Mouse (Mus musculus) hindbrain, postnatal 0 days (tissue): ENCODE measurements around the gene Zfp683. TPM values are rescaled to one million over a fixed set of nuclear protein-coding genes. Genes with fewer than 3 reads are reported as not detected.

Experiments
- ATAC-seq: fragments of 200-750 bp; cut with Nextera tagmentation; 2 replicates; pipeline ENCODE4 v1.8.0; 2017; ENCODE audit warnings: mild to moderate bottlenecking, moderate TSS enrichment, moderate library complexity
- DNase-seq: peaks from one replicate; pipeline ENCODE4 v3.0.0-alpha.2; 2015; ENCODE audit warnings: low spot score
- H3K27ac ChIP-seq: fragments of 300-500 bp; sonication (generic); 2 replicates; pipeline ENCODE4 v1.5.1; 2014; ENCODE audit warnings: mild to moderate bottlenecking
- H3K27me3 ChIP-seq: fragments of 300-500 bp; sonication (generic); 2 replicates; pipeline ENCODE4 v1.6.1; 2014; ENCODE audit warnings: low read length, mixed read lengths; ENCODE audit not compliant: insufficient read depth
- H3K36me3 ChIP-seq: fragments of 300-500 bp; sonication (generic); 2 replicates; pipeline ENCODE4 v1.6.1; 2014; ENCODE audit warnings: low read length, mixed read lengths; ENCODE audit not compliant: insufficient read depth
- H3K4me1 ChIP-seq: fragments of 300-500 bp; sonication (generic); 2 replicates; pipeline ENCODE4 v1.6.1; 2014; ENCODE audit warnings: antibody characterized with exemption, low read length, mixed read lengths; ENCODE audit not compliant: insufficient read depth
- H3K4me2 ChIP-seq: fragments of 300-500 bp; sonication (generic); 2 replicates; pipeline ENCODE4 v1.6.1; 2014; ENCODE audit warnings: low read depth, mild to moderate bottlenecking, low read length, moderate library complexity, mixed read lengths
- H3K4me3 ChIP-seq: fragments of 300-500 bp; sonication (generic); 2 replicates; pipeline ENCODE4 v1.5.1; 2014; ENCODE audit warnings: low read length
- H3K9ac ChIP-seq: fragments of 300-500 bp; sonication (generic); replicated peaks from 2 replicates; pipeline ENCODE4 v1.6.1; 2014; ENCODE audit warnings: mild to moderate bottlenecking, low read length, moderate library complexity, mixed read lengths
- H3K9me3 ChIP-seq: fragments of 300-500 bp; sonication (generic); 2 replicates; pipeline ENCODE4 v1.6.1; 2016; ENCODE audit warnings: low read length, mixed read lengths
- CTCF ChIP-seq: IDR thresholded peaks from 2 replicates; pipeline ENCODE4 v1.5.1; 2016; ENCODE audit warnings: antibody characterized with exemption, control low read depth, low read depth
- WGBS: fragments of 180-500 bp; shearing (Covaris S2); extraction: QIAGEN DNeasy Blood & Tissue Kit; methylation state at CpG from one replicate; pipeline ENCODE4 v1.1.7; 2014; 5-methylcytosine and 5-hydroxymethylcytosine counted together
- polyA plus RNA-seq: library from polyadenylated mRNA; unstranded; fragments of >200 nt; fragmentation: Nextera tagmentation; extraction: Ambion mirVana; gene quantifications from 2 replicates; pipeline ENCODE4 v1.2.1, GENCODE M21; 2015
- total RNA-seq: library from RNA; depleted of rRNA; stranded (reverse); fragments of >200 nt; gene quantifications from 2 replicates; pipeline ENCODE4 v1.2.3, GENCODE M21; 2014

Zfp683 gene
- total and polyA plus RNA-seq, 2 experiments from 2014 or later, result not detected

- Histone ChIP-seq H3K27ac (no peak overlapping the region), H3K4me1 (peaks cover 2% of the 10 kb centered on the region), H3K4me3 (no peak overlapping the region), H3K27me3 (no peaks in the 10 kb centered on the region), H3K9ac (no peak overlapping the region), H3K9me3 (no peaks in the 10 kb centered on the region), H3K4me2 (no peak overlapping the region), H3K36me3 (no peaks in the 10 kb centered on the region)
- TF ChIP-seq CTCF, result no peak
- no peak for DNase-seq
- ATAC-seq, result no peak
- 85% methylated on average over 5 of the region's 5 CpGs for whole genome bisulfite sequencing
Measured at GRCm38 (mm10) chr4:134047648-134048047, 6.0 kb upstream of the Zfp683 start.

- H3K9ac ChIP-seq, result no peak overlapping the region
- H3K4me1 ChIP-seq, result peaks cover 6% of the 10 kb centered on the region
- DNase-seq (no peak), ATAC-seq (no peak)
- WGBS, result 85% methylated on average over 5 of the region's 5 CpGs
- no peak overlapping the region for H3K4me3 ChIP-seq
- H3K27me3 ChIP-seq, result no peaks in the 10 kb centered on the region
- no peak overlapping the region for H3K27ac ChIP-seq
- no peak overlapping the region for H3K4me2 ChIP-seq
- TF ChIP-seq CTCF, result no peak
- H3K36me3 ChIP-seq, result no peaks in the 10 kb centered on the region
- no peaks in the 10 kb centered on the region for H3K9me3 ChIP-seq
Measured at GRCm38 (mm10) chr4:134051912-134052311, 1.7 kb upstream of the Zfp683 start.

- Histone ChIP-seq H3K4me2 (no peak overlapping the region), H3K4me1 (peaks cover 6% of the 10 kb centered on the region), H3K9ac (no peak overlapping the region), H3K4me3 (no peak overlapping the region), H3K36me3 (no peaks in the 10 kb centered on the region), H3K9me3 (no peaks in the 10 kb centered on the region), H3K27me3 (no peaks in the 10 kb centered on the region), H3K27ac (no peak overlapping the region)
- peak; percentile 87 for DNase-seq
- ATAC-seq, result no peak
- WGBS, result 20% methylated on average over 8 of the region's 8 CpGs
- no peak for TF ChIP-seq CTCF
Measured at GRCm38 (mm10) chr4:134052560-134052959, 1.1 kb upstream of the Zfp683 start.

GRCm38 (mm10) chr4:134058166-134058715 is 4.6 kb downstream of the Zfp683 start:
- H3K27ac ChIP-seq, result no peak overlapping the region
- TF ChIP-seq CTCF, result no peak
- no peaks in the 10 kb centered on the region for H3K27me3 ChIP-seq
- H3K36me3 ChIP-seq, result no peaks in the 10 kb centered on the region
- DNase-seq, result peak; percentile 18
- no peaks in the 10 kb centered on the region for H3K9me3 ChIP-seq
- no peak for ATAC-seq
- WGBS, result 29% methylated on average over 14 of the region's 14 CpGs
- no peaks in the 10 kb centered on the region for H3K4me1 ChIP-seq
- no peak overlapping the region for H3K9ac ChIP-seq
- H3K4me3 ChIP-seq, result no peak overlapping the region
- no peak overlapping the region for H3K4me2 ChIP-seq

- no peak for ATAC-seq
- WGBS, result 86% methylated on average over 6 of the region's 6 CpGs
Measured at GRCm38 (mm10) chr4:134058908-134059307, 5.3 kb downstream of the Zfp683 start.

GRCm38 (mm10) chr4:134060135-134060865 is 6.7 kb downstream of the Zfp683 start, which contains the start of gene Crybg2:
TSS of gene Crybg2 (plus strand) at chr4:134060815.
- no peaks in the 10 kb centered on the region for H3K4me1 ChIP-seq
- no peak within 1 kb of the TSS for H3K27ac ChIP-seq
- 53% methylated on average over 28 of the region's 28 CpGs for WGBS
- H3K4me2 ChIP-seq, result no peak within 1 kb of the TSS
- no peak within 1 kb of the TSS for H3K4me3 ChIP-seq
- ATAC-seq, result no peak
- no peak within 1 kb of the TSS for H3K9ac ChIP-seq
- no peak for DNase-seq
- H3K9me3 ChIP-seq, result no peaks in the 10 kb centered on the region
- H3K27me3 ChIP-seq, result no peaks in the 10 kb centered on the region
- no peaks in the 10 kb centered on the region for H3K36me3 ChIP-seq
- no peak for TF ChIP-seq CTCF

More at GRCm38 (mm10) chr4:134058908-134059307, 5.3 kb downstream of the Zfp683 start:
- no peak overlapping the region for H3K9ac ChIP-seq
- H3K4me3 ChIP-seq, result no peak overlapping the region
- H3K27ac ChIP-seq, result no peak overlapping the region
- no peaks in the 10 kb centered on the region for H3K27me3 ChIP-seq
- no peaks in the 10 kb centered on the region for H3K9me3 ChIP-seq
- DNase-seq, result no peak
- H3K4me2 ChIP-seq, result no peak overlapping the region
- no peaks in the 10 kb centered on the region for H3K36me3 ChIP-seq
- no peak for TF ChIP-seq CTCF
- H3K4me1 ChIP-seq, result no peaks in the 10 kb centered on the region

- no peak overlapping the region for H3K9ac ChIP-seq
- H3K4me2 ChIP-seq, result no peak overlapping the region
- no peaks in the 10 kb centered on the region for H3K36me3 ChIP-seq
- 61% methylated on average over 18 of the region's 18 CpGs for WGBS
- H3K9me3 ChIP-seq, result no peaks in the 10 kb centered on the region
- H3K27me3 ChIP-seq, result no peaks in the 10 kb centered on the region
- no peak overlapping the region for H3K27ac ChIP-seq
- no peak for TF ChIP-seq CTCF
- H3K4me3 ChIP-seq, result no peak overlapping the region
- DNase-seq (no peak), ATAC-seq (no peak)
- no peaks in the 10 kb centered on the region for H3K4me1 ChIP-seq
Measured at GRCm38 (mm10) chr4:134061166-134061830, 7.7 kb downstream of the Zfp683 start.
